30 mouse cellular contexts compared by ENCODE assay signal in genomic region chrX:99035407-99035806, GRCm38 (mm10). TPM values are rescaled to one million over a fixed set of nuclear protein-coding genes. Genes with fewer than 3 reads are reported as not detected.
DNase-seq lines count a peak whose midpoint lies in the region; ATAC-seq and TF ChIP-seq lines count a peak whose summit lies in the region.
"Had no signal": no experiment of that assay in that cellular context is flagged by ENCODE, and none has a peak within 500 bp of the region (broad histone marks: within the 10 kb centered on the region; RNA-seq: fewer than 3 reads in every experiment).

No protein-coding gene starts in this region.

- H3K9me3 ChIP-seq in heart, embryonic 11.5 days (replicated peaks; ENCODE audit: control insufficient read depth, low read length): no peaks in the 10 kb centered on the region
- H3K9me3 ChIP-seq in liver, postnatal 0 days (ENCODE audit: low read length): no peaks in the 10 kb centered on the region
- H3K9me3 ChIP-seq: embryonic facial prominence, embryonic 10.5 days; embryonic facial prominence, embryonic 13.5 days; forebrain, embryonic 12.5 days; forebrain, embryonic 15.5 days; heart, embryonic 12.5 days; heart, embryonic 15.5 days; hindbrain, embryonic 12.5 days; hindbrain, embryonic 15.5 days had no signal

- no peak for TF ChIP-seq EP300 in liver, postnatal 0 days (IDR thresholded peaks at IDR 0.05; ENCODE audit: low read depth)

- no peak overlapping the region for H3K9ac ChIP-seq in heart, embryonic 11.5 days (ENCODE audit: low read depth, low read length)
- H3K9ac ChIP-seq in liver, postnatal 0 days (replicated peaks): no peak overlapping the region
- H3K9ac ChIP-seq: embryonic facial prominence, embryonic 13.5 days; forebrain, embryonic 12.5 days; forebrain, embryonic 15.5 days; heart, embryonic 12.5 days; heart, embryonic 15.5 days; hindbrain, embryonic 12.5 days; hindbrain, embryonic 15.5 days had no signal

- TF ChIP-seq CTCF in liver, postnatal 0 days (IDR thresholded peaks at IDR 0.05; ENCODE audit: low read depth): no peak

- intact Hi-C loops in heart, postnatal 36 days (cut with DNase I): no loop called here

- 0 out of 2 replicates have a peak, but pooled peaks cover 2% of the 10 kb centered on the region for H3K27me3 ChIP-seq in heart, embryonic 11.5 days (ENCODE audit: control insufficient read depth, insufficient read depth, low read length)
- no peaks in the 10 kb centered on the region for H3K27me3 ChIP-seq in liver, postnatal 0 days (ENCODE audit: insufficient read depth, low read length)
- H3K27me3 ChIP-seq: CH12.LX; forebrain, embryonic 15.5 days; heart, embryonic 15.5 days had no signal

- ATAC-seq in heart, embryonic 11.5 days (replicated peaks; ENCODE audit: insufficient number of reproducible peaks, low FRiP score, low TSS enrichment): no peak
- ATAC-seq in common myeloid progenitor, adult 5-6 weeks (replicated peaks; ENCODE audit: low read depth, poor library complexity, severe bottlenecking): peak; percentile 83
- peak; percentile 70 for ATAC-seq in megakaryocyte, adult 5-6 weeks (ENCODE audit: poor library complexity, severe bottlenecking)
- ATAC-seq in liver, postnatal 0 days: no peak
- ATAC-seq: forebrain, embryonic 15.5 days; intestine, postnatal 0 days had no signal

- no peak overlapping the region for H3K4me3 ChIP-seq in heart, embryonic 11.5 days (ENCODE audit: low read depth, low read length)
- no peak overlapping the region for H3K4me3 ChIP-seq in liver, postnatal 0 days (ENCODE audit: low read depth, low read length)
- H3K4me3 ChIP-seq: embryonic facial prominence, embryonic 10.5 days; embryonic facial prominence, embryonic 13.5 days; erythroblast, embryonic 14.5 days; forebrain, embryonic 12.5 days; forebrain, embryonic 15.5 days; heart, adult 2 months; heart, embryonic 12.5 days; heart, embryonic 15.5 days; hindbrain, embryonic 12.5 days; hindbrain, embryonic 15.5 days had no signal

- 51% methylated on average over 3 of the region's 3 CpGs for WGBS in heart, embryonic 11.5 days (ENCODE audit: insufficient replicate concordance)
- 23% methylated on average over 3 of the region's 3 CpGs for WGBS in liver, postnatal 0 days (ENCODE audit: insufficient replicate concordance)

- DNase-seq in heart, adult 11 months: peak; percentile 89
- DNase-seq in 416B (ENCODE audit: low read depth): peak; percentile 58
- DNase-seq in liver, postnatal 0 days: no peak
- no peak for DNase-seq in ovary, adult 18-20 months (ENCODE audit: low spot score)
- no peak for DNase-seq in heart, postnatal 36 days
- DNase-seq: adrenal gland, adult 8-10 months; adrenal gland, postnatal 25 days; B cell, adult 2 months; cerebellum, adult 18-20 months; cerebellum, adult 9-10 months; cerebellum, postnatal 14 days; embryo, embryonic 11 days; gastrocnemius, postnatal 10 days; heart, adult 2 months; heart, postnatal 10 days; heart, postnatal 4 days had no signal

- H3K36me3 ChIP-seq in heart, embryonic 11.5 days (ENCODE audit: control insufficient read depth, insufficient read depth, low read length): no peaks in the 10 kb centered on the region
- H3K36me3 ChIP-seq in liver, postnatal 0 days (replicated peaks; ENCODE audit: insufficient read depth, low read length): no peaks in the 10 kb centered on the region
- H3K36me3 ChIP-seq: embryonic facial prominence, embryonic 10.5 days; embryonic facial prominence, embryonic 13.5 days; forebrain, embryonic 12.5 days; forebrain, embryonic 15.5 days; heart, embryonic 12.5 days; heart, embryonic 15.5 days; hindbrain, embryonic 12.5 days; hindbrain, embryonic 15.5 days had no signal

- no peak overlapping the region for H3K27ac ChIP-seq in heart, embryonic 11.5 days (ENCODE audit: low read depth, low read length)
- H3K27ac ChIP-seq in liver, postnatal 0 days (ENCODE audit: low read depth): no peak overlapping the region
- H3K27ac ChIP-seq: embryonic facial prominence, embryonic 10.5 days; embryonic facial prominence, embryonic 13.5 days; forebrain, embryonic 12.5 days; forebrain, embryonic 15.5 days; heart, adult 2 months; heart, embryonic 15.5 days; hindbrain, embryonic 12.5 days; hindbrain, embryonic 15.5 days had no signal

- no peaks in the 10 kb centered on the region for H3K4me1 ChIP-seq in heart, embryonic 11.5 days (ENCODE audit: control insufficient read depth, insufficient read depth, low read length)
- H3K4me1 ChIP-seq in liver, postnatal 0 days (ENCODE audit: insufficient read depth): no peaks in the 10 kb centered on the region
- H3K4me1 ChIP-seq: embryonic facial prominence, embryonic 13.5 days; forebrain, embryonic 12.5 days; forebrain, embryonic 15.5 days; heart, embryonic 12.5 days; heart, embryonic 15.5 days; hindbrain, embryonic 12.5 days; hindbrain, embryonic 15.5 days had no signal

- H3K4me2 ChIP-seq in heart, embryonic 11.5 days: no peak overlapping the region
- no peak overlapping the region for H3K4me2 ChIP-seq in liver, postnatal 0 days (ENCODE audit: low read depth, low read length)
- H3K4me2 ChIP-seq: embryonic facial prominence, embryonic 13.5 days; forebrain, embryonic 12.5 days; forebrain, embryonic 15.5 days; heart, embryonic 12.5 days; heart, embryonic 15.5 days; hindbrain, embryonic 12.5 days; hindbrain, embryonic 15.5 days had no signal

RNA-seq across cellular contexts. Expression of gene Stard8, which starts 32.4 kb away (rescaled TPM):
- polyA plus RNA-seq in heart, embryonic 11.5 days (2014; fragmentation: Nextera tagmentation; extraction: Ambion mirVana): 7.9 and 11.8 TPM in 2 replicates
- total RNA-seq in common myeloid progenitor, adult 5-6 weeks (2017): 3.6 and 4.0 TPM in 2 replicates
- total RNA-seq in megakaryocyte, adult 5-6 weeks (2015): 11.5 and 12.4 TPM in 2 replicates
- total RNA-seq in megakaryocyte, adult 5-6 weeks (2017): 24.3 and 25.8 TPM in 2 replicates
- 2.8 and 3.1 TPM in 2 replicates for polyA plus RNA-seq in liver, postnatal 0 days (2015; fragmentation: Nextera tagmentation; extraction: Ambion mirVana)
- 10 to 100 TPM; 31.6 to 32.2 TPM for total RNA-seq in heart, postnatal 36 days (2021)

Comparison
In these comparisons a context has a peak if more than half of its experiments do, and no peak if none do; other contexts are left out.
1. DNase-seq: peak in heart, adult 11 months (single experiment) and 416B (single experiment); none in liver, postnatal 0 days (single experiment), ovary, adult 18-20 months (single experiment) and heart, postnatal 36 days (0 of 2).
2. ATAC-seq: peak in common myeloid progenitor, adult 5-6 weeks (single experiment) and megakaryocyte, adult 5-6 weeks (single experiment); none in heart, embryonic 11.5 days (single experiment) and liver, postnatal 0 days (single experiment).